Mouse (Mus musculus): ENCODE data around the gene Fgfbp1. TPM values are rescaled to one million over a fixed set of nuclear protein-coding genes. Genes with fewer than 3 reads are reported as not detected.

The Fgfbp1 gene
- 0.31 and 3.3 TPM in 2 replicates for polyA plus RNA-seq (2014; fragmentation: Nextera tagmentation; extraction: Ambion mirVana)

- Histone ChIP-seq H3K27me3 (ENCODE audit: control insufficient read depth, insufficient read depth, low read length) (no peaks in the 10 kb centered on the region), H3K4me1 (ENCODE audit: control insufficient read depth, insufficient read depth, low read length) (no peaks in the 10 kb centered on the region), H3K4me3 (replicated peaks; ENCODE audit: low read depth, low read length) (no peak within 1 kb of the TSS), H3K36me3 (ENCODE audit: control insufficient read depth, insufficient read depth, low read length) (no peaks in the 10 kb centered on the region), H3K27ac (replicated peaks; ENCODE audit: low read depth, low read length) (no peak within 1 kb of the TSS), H3K9me3 (ENCODE audit: control insufficient read depth, low read length) (no peaks in the 10 kb centered on the region), H3K4me2 (ENCODE audit: low read length) (no peak within 1 kb of the TSS), H3K9ac (replicated peaks; ENCODE audit: low read length) (no peak within 1 kb of the TSS)
- no peak for ATAC-seq (ENCODE audit: low FRiP score, low TSS enrichment)
- WGBS = 59% methylated on average over 4 of the region's 4 CpGs
- no peak for DNase-seq
Measured at GRCm38 (mm10) chr5:43981620-43982019, at the start of gene Fgfbp1. TSS of gene Fgfbp1 (minus strand) at chr5:43981779.

- H3K4me2 ChIP-seq (ENCODE audit: low read length) = no peak overlapping the region
- 96% methylated on average over 9 of the region's 9 CpGs for WGBS
Measured at GRCm38 (mm10) chr5:43998295-43998989, 16.9 kb upstream of the Fgfbp1 start.

GRCm38 (mm10) chr5:43997626-43998025, 16.0 kb upstream of the Fgfbp1 start:
- no peak for ATAC-seq (ENCODE audit: low FRiP score, low TSS enrichment)
- no peaks in the 10 kb centered on the region for H3K4me1 ChIP-seq (ENCODE audit: control insufficient read depth, insufficient read depth, low read length)
- H3K36me3 ChIP-seq (ENCODE audit: control insufficient read depth, insufficient read depth, low read length) = peaks cover 14% of the 10 kb centered on the region
- no peak for DNase-seq
- WGBS = 93% methylated on average over 8 of the region's 8 CpGs
- no peak overlapping the region for H3K9ac ChIP-seq (replicated peaks; ENCODE audit: low read length)
- H3K27ac ChIP-seq (replicated peaks; ENCODE audit: low read depth, low read length) = no peak overlapping the region
- no peak overlapping the region for H3K4me3 ChIP-seq (replicated peaks; ENCODE audit: low read depth, low read length)
- no peaks in the 10 kb centered on the region for H3K9me3 ChIP-seq (ENCODE audit: control insufficient read depth, low read length)
- no peak overlapping the region for H3K4me2 ChIP-seq (ENCODE audit: low read length)
- H3K27me3 ChIP-seq (ENCODE audit: control insufficient read depth, insufficient read depth, low read length) = no peaks in the 10 kb centered on the region

More at GRCm38 (mm10) chr5:43998295-43998989, 16.9 kb upstream of the Fgfbp1 start:
- ATAC-seq (ENCODE audit: low FRiP score, low TSS enrichment) = no peak
- peaks cover 18% of the 10 kb centered on the region for H3K36me3 ChIP-seq (ENCODE audit: control insufficient read depth, insufficient read depth, low read length)
- no peak for DNase-seq
- H3K27me3 ChIP-seq (ENCODE audit: control insufficient read depth, insufficient read depth, low read length) = no peaks in the 10 kb centered on the region
- no peak overlapping the region for H3K9ac ChIP-seq (replicated peaks; ENCODE audit: low read length)
- H3K4me3 ChIP-seq (replicated peaks; ENCODE audit: low read depth, low read length) = no peak overlapping the region
- H3K27ac ChIP-seq (replicated peaks; ENCODE audit: low read depth, low read length) = no peak overlapping the region
- no peaks in the 10 kb centered on the region for H3K4me1 ChIP-seq (ENCODE audit: control insufficient read depth, insufficient read depth, low read length)
- H3K9me3 ChIP-seq (ENCODE audit: control insufficient read depth, low read length) = no peaks in the 10 kb centered on the region

- H3K9me3 ChIP-seq (ENCODE audit: control insufficient read depth, low read length) = no peaks in the 10 kb centered on the region
- no peaks in the 10 kb centered on the region for H3K27me3 ChIP-seq (ENCODE audit: control insufficient read depth, insufficient read depth, low read length)
- H3K9ac ChIP-seq (replicated peaks; ENCODE audit: low read length) = no peak overlapping the region
- ATAC-seq (ENCODE audit: low FRiP score, low TSS enrichment) (no peak), DNase-seq (no peak)
- 96% methylated on average over 4 of the region's 4 CpGs for WGBS
- H3K4me1 ChIP-seq (ENCODE audit: control insufficient read depth, insufficient read depth, low read length) = no peaks in the 10 kb centered on the region
- H3K4me3 ChIP-seq (replicated peaks; ENCODE audit: low read depth, low read length) = no peak overlapping the region
- peaks cover 7% of the 10 kb centered on the region; the same call in 1 of the 2 replicates for H3K36me3 ChIP-seq (ENCODE audit: control insufficient read depth, insufficient read depth, low read length)
- H3K27ac ChIP-seq (replicated peaks; ENCODE audit: low read depth, low read length) = no peak overlapping the region
- H3K4me2 ChIP-seq (ENCODE audit: low read length) = no peak overlapping the region
Measured at GRCm38 (mm10) chr5:43996162-43996561, 14.6 kb upstream of the Fgfbp1 start.

GRCm38 (mm10) chr5:43994981-43995380, 13.4 kb upstream of the Fgfbp1 start:
- Histone ChIP-seq H3K4me2 (ENCODE audit: low read length) (no peak overlapping the region), H3K9me3 (ENCODE audit: control insufficient read depth, low read length) (no peaks in the 10 kb centered on the region), H3K9ac (replicated peaks; ENCODE audit: low read length) (no peak overlapping the region), H3K27ac (replicated peaks; ENCODE audit: low read depth, low read length) (no peak overlapping the region), H3K4me1 (ENCODE audit: control insufficient read depth, insufficient read depth, low read length) (no peaks in the 10 kb centered on the region), H3K27me3 (ENCODE audit: control insufficient read depth, insufficient read depth, low read length) (no peaks in the 10 kb centered on the region), H3K36me3 (ENCODE audit: control insufficient read depth, insufficient read depth, low read length) (peaks cover 6% of the 10 kb centered on the region; the same call in 1 of the 2 replicates), H3K4me3 (replicated peaks; ENCODE audit: low read depth, low read length) (no peak overlapping the region)
- DNase-seq = no peak
- WGBS = 94% methylated on average over 2 of the region's 2 CpGs
- ATAC-seq (ENCODE audit: low FRiP score, low TSS enrichment) = no peak

- H3K9me3 ChIP-seq (ENCODE audit: control insufficient read depth, low read length) = no peaks in the 10 kb centered on the region
- H3K27ac ChIP-seq (replicated peaks; ENCODE audit: low read depth, low read length) = no peak overlapping the region
- DNase-seq (peak; percentile 50), ATAC-seq (ENCODE audit: low FRiP score, low TSS enrichment) (no peak)
- H3K27me3 ChIP-seq (ENCODE audit: control insufficient read depth, insufficient read depth, low read length) = no peaks in the 10 kb centered on the region
- WGBS = 51% methylated on average over 6 of the region's 6 CpGs
- H3K4me1 ChIP-seq (ENCODE audit: control insufficient read depth, insufficient read depth, low read length) = no peaks in the 10 kb centered on the region
- no peak overlapping the region for H3K4me3 ChIP-seq (replicated peaks; ENCODE audit: low read depth, low read length)
- no peaks in the 10 kb centered on the region for H3K36me3 ChIP-seq (ENCODE audit: control insufficient read depth, insufficient read depth, low read length)
- no peak overlapping the region for H3K9ac ChIP-seq (replicated peaks; ENCODE audit: low read length)
- H3K4me2 ChIP-seq (ENCODE audit: low read length) = no peak overlapping the region
Measured at GRCm38 (mm10) chr5:43990316-43990715, 8.7 kb upstream of the Fgfbp1 start.

- ATAC-seq (ENCODE audit: low FRiP score, low TSS enrichment) (no peak), DNase-seq (no peak)
- Histone ChIP-seq H3K9ac (replicated peaks; ENCODE audit: low read length) (no peak overlapping the region), H3K36me3 (ENCODE audit: control insufficient read depth, insufficient read depth, low read length) (no peaks in the 10 kb centered on the region), H3K4me3 (replicated peaks; ENCODE audit: low read depth, low read length) (no peak overlapping the region), H3K4me2 (ENCODE audit: low read length) (no peak overlapping the region), H3K4me1 (ENCODE audit: control insufficient read depth, insufficient read depth, low read length) (no peaks in the 10 kb centered on the region), H3K27me3 (ENCODE audit: control insufficient read depth, insufficient read depth, low read length) (no peaks in the 10 kb centered on the region), H3K27ac (replicated peaks; ENCODE audit: low read depth, low read length) (no peak overlapping the region), H3K9me3 (ENCODE audit: control insufficient read depth, low read length) (no peaks in the 10 kb centered on the region)
- 82% methylated on average over 5 of the region's 5 CpGs for WGBS
Measured at GRCm38 (mm10) chr5:43989017-43989416, 7.4 kb upstream of the Fgfbp1 start.

GRCm38 (mm10) chr5:43986212-43986611, 4.6 kb upstream of the Fgfbp1 start:
- Histone ChIP-seq H3K27ac (replicated peaks; ENCODE audit: low read depth, low read length) (no peak overlapping the region), H3K4me1 (ENCODE audit: control insufficient read depth, insufficient read depth, low read length) (no peaks in the 10 kb centered on the region), H3K9me3 (ENCODE audit: control insufficient read depth, low read length) (no peaks in the 10 kb centered on the region), H3K27me3 (ENCODE audit: control insufficient read depth, insufficient read depth, low read length) (no peaks in the 10 kb centered on the region), H3K4me3 (replicated peaks; ENCODE audit: low read depth, low read length) (no peak overlapping the region), H3K9ac (replicated peaks; ENCODE audit: low read length) (no peak overlapping the region), H3K4me2 (ENCODE audit: low read length) (no peak overlapping the region), H3K36me3 (ENCODE audit: control insufficient read depth, insufficient read depth, low read length) (no peaks in the 10 kb centered on the region)
- ATAC-seq (ENCODE audit: low FRiP score, low TSS enrichment) (no peak), DNase-seq (no peak)

- DNase-seq (no peak), ATAC-seq (ENCODE audit: low FRiP score, low TSS enrichment) (no peak)
- H3K4me2 ChIP-seq (ENCODE audit: low read length) = no peak overlapping the region
- no peaks in the 10 kb centered on the region for H3K27me3 ChIP-seq (ENCODE audit: control insufficient read depth, insufficient read depth, low read length)
- H3K9ac ChIP-seq (replicated peaks; ENCODE audit: low read length) = no peak overlapping the region
- H3K9me3 ChIP-seq (ENCODE audit: control insufficient read depth, low read length) = no peaks in the 10 kb centered on the region
- no peaks in the 10 kb centered on the region for H3K36me3 ChIP-seq (ENCODE audit: control insufficient read depth, insufficient read depth, low read length)
- H3K27ac ChIP-seq (replicated peaks; ENCODE audit: low read depth, low read length) = no peak overlapping the region
- H3K4me1 ChIP-seq (ENCODE audit: control insufficient read depth, insufficient read depth, low read length) = no peaks in the 10 kb centered on the region
- H3K4me3 ChIP-seq (replicated peaks; ENCODE audit: low read depth, low read length) = no peak overlapping the region
- 53% methylated on average over 1 of the region's 1 CpGs for WGBS
Measured at GRCm38 (mm10) chr5:43982896-43983295, 1.3 kb upstream of the Fgfbp1 start.
